Mouse (Mus musculus) C2C12 (cell line): ENCODE results near the gene Hoxa11.

ENCODE experiments used
- CTCF ChIP-seq: IDR thresholded peaks from one replicate; pipeline ENCODE4 v1.5.1; 2011; ENCODE audit not compliant: control insufficient read depth, insufficient read depth, insufficient read length
- MAX ChIP-seq: IDR thresholded peaks from one replicate; pipeline ENCODE4 v1.6.1; 2011; ENCODE audit warnings: mild to moderate bottlenecking, control low read depth
- USF1 ChIP-seq: IDR thresholded peaks from one replicate; pipeline ENCODE4 v1.6.1; 2011; ENCODE audit warnings: low read depth, mild to moderate bottlenecking, control low read depth, moderate library complexity

- TF ChIP-seq MAX (no peak), CTCF (no peak), USF1 (no peak)
Observed at GRCm38 (mm10) chr6:52247766-52248637, 2.4 kb upstream of the Hoxa11 start.
